Mouse (Mus musculus): ENCODE results near the gene Robo3.

Gene Robo3

DNA sequence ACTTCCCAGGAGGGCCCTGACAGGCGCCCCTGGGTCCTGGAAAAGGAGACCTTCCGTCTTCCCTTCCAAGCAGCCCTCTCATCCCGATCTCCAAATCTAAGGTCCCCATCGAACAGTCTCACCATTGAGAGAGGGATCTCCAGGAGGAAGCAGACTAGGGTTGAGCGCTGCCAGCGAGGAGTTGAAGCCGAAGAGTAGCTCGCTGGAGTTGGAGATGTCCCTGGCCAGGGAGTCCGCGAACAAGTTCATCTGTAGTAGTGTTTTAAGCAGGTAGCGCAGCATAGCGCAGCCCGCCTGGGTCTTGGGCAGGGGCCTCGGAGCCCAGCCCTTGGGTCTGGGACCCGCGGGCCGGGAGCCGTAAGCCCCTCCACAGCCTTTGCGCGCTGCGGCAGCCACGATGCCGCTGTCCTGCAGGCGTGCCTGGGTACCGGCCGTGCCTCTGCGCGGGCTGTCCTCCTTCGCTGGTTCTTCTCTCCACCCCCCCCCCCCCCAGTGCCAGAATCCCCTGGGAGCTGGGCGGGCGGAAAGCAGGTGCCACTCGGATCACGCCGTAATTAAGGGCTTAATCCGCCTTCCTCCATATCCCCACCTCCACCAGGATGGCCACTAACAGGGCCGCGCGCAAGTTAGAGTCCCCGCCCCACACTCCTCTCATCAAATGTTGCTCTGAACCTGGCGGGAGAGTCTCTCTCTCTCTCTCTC, at the start of gene Robo3:
TSS of gene Robo3 (minus strand) at position 527 of the 702 bp plus-strand sequence.
- TF ChIP-seq GATA4 (IDR thresholded peaks at IDR 0.05; ENCODE audit: insufficient replicate concordance, low read length) = no peak

DNA sequence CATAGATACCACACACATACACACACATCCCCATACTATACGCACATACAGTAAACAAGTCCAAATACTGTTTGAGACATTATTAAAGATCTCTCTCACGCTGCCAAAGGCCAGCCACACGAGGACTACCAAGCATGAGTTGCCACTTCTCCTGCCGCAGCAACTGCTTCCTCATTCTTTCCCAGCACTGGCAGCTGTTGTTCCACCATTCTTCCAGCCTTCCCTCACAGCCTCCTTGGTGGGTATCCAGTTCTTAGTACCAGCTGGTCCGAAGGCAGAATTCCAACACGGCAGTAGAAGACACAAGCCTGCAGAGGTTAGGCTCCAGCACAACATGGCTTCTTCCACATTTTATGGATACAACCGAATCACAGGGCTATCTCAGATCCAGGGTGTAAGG, 41.9 kb upstream of the Robo3 start:
- TF ChIP-seq GATA4 (IDR thresholded peaks at IDR 0.05; ENCODE audit: insufficient replicate concordance, low read length) = no peak

DNA sequence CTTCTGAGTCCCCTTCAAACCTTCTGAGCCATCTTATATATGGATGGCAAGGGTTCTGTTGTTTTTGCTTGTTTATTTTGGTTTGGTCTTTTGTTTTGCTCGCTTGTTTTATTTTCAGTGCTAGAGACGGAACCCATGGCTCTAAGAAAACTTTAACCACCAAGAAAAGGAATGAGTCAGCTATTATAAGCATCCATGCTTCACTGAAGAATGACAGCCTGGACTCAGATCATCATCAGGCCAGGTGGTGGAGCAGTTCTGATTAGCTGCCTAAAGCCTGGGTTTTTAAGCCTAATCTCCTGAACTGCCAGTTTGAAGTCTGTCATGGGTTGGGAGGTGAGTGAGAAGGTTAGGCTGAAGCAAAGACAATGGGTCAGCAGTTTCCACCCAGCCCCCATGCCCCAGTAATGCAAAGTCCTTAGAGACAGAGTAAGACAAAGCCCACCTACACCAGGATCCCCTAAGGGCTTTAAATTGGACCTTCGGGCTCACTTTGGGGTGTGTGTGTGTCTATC, 40.6 kb upstream of the Robo3 start:
- no peak for TF ChIP-seq GATA4 (IDR thresholded peaks at IDR 0.05; ENCODE audit: insufficient replicate concordance, low read length)

- no peak for TF ChIP-seq GATA4 (IDR thresholded peaks at IDR 0.05; ENCODE audit: insufficient replicate concordance, low read length)
Measured at GRCm38 (mm10) chr9:37462764-37463163, 29.7 kb upstream of the Robo3 start.

DNA sequence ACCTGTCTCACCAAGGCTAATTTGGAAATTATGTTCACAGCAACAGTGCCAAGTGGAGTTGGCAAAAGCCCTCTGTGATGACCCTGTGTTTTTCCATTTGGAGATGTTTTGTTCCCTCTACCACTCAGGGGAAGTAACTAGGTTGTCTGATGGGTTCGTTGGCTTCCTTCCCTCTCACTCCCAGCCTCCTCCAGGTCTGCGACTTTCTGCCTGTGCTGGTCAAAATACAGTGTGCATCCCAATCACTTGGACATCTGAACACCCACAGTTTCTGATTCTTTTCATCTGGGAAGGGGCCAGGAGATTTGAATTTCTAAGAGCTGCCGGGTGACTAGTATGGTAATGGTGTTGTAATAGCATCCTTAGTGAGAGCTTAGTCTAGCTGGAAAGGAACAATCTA, 28.5 kb upstream of the Robo3 start:
- no peak for TF ChIP-seq GATA4 (IDR thresholded peaks at IDR 0.05; ENCODE audit: insufficient replicate concordance, low read length)

- no peak for TF ChIP-seq GATA4 (IDR thresholded peaks at IDR 0.05; ENCODE audit: insufficient replicate concordance, low read length)
Measured at GRCm38 (mm10) chr9:37460961-37461340, 27.9 kb upstream of the Robo3 start.

DNA sequence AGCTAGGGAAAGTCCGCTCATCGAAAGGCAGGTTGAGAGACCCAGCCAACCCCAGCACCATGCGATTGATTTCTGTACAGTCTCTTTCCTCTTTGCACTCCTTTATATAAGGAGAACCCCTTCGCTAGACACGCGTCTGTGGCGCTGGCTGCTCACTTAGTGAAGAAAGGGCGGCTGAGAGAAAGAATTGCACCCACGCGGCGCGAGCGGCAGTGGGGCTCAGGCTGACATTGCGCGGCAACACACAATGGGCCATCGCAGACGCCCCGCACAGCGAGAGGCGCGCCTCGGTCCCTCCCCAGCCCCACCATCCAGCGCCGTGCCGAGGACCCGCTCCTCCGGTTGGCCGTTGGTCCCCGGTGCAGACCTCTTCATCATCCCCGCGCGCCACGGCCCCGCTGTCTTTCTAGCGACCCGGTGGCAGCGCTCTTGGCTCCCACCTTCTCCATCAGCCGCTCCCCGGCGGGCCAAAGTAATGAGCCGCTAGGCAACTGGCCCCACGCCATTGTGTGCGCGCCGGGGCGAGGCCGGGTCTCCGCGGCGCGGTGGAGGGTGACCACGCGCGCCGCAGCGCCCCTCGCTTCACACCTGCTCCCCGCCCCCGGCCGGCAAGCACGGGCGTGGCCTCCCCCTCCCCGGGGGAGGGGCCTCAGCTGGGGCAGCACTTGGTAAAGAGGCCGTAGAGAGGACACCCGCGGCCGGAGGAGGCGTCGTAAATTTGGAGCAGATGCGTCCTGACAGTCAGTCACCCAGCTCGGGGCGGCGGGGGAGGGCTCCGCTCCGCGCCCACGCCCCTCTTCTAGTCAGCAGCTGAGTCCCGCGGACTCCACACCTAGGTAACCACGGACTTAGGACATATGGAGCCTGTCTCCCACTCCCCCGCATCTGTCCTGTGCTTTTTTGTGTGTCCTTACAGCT, 27.3 kb upstream of the Robo3 start:
- no peak for TF ChIP-seq GATA4 (IDR thresholded peaks at IDR 0.05; ENCODE audit: insufficient replicate concordance, low read length)

- no peak for TF ChIP-seq GATA4 (IDR thresholded peaks at IDR 0.05; ENCODE audit: insufficient replicate concordance, low read length)
Measured at GRCm38 (mm10) chr9:37459665-37460042, 26.6 kb upstream of the Robo3 start.

GRCm38 (mm10) chr9:37457151-37457550, 24.1 kb upstream of the Robo3 start:
- TF ChIP-seq GATA4 (IDR thresholded peaks at IDR 0.05; ENCODE audit: insufficient replicate concordance, low read length) = no peak

- no peak for TF ChIP-seq GATA4 (IDR thresholded peaks at IDR 0.05; ENCODE audit: insufficient replicate concordance, low read length)
Measured at GRCm38 (mm10) chr9:37456481-37456910, 23.4 kb upstream of the Robo3 start.

- TF ChIP-seq GATA4 (IDR thresholded peaks at IDR 0.05; ENCODE audit: insufficient replicate concordance, low read length) = no peak
Measured at GRCm38 (mm10) chr9:37455868-37456267, 22.8 kb upstream of the Robo3 start.

DNA sequence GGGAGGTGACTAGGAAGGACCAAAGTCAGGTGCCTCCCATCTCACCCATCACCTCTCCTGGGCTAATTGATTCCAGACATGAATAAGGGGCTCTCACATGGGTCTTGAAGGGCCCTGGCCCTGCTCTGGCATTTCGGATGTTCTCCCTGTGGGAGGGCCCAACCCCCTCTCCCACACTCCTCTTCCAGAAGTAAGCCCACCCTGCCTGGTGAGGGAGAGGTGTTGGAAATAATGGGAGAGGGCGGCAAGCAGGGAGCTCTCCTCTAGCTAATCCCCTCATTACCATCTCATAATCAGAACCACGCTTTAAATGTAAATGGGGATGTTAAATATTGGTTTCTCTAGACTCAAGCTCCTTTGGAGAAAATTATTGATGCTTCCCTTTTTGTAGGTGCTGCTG, 21.9 kb upstream of the Robo3 start:
- TF ChIP-seq GATA4 (IDR thresholded peaks at IDR 0.05; ENCODE audit: insufficient replicate concordance, low read length) = no peak

DNA sequence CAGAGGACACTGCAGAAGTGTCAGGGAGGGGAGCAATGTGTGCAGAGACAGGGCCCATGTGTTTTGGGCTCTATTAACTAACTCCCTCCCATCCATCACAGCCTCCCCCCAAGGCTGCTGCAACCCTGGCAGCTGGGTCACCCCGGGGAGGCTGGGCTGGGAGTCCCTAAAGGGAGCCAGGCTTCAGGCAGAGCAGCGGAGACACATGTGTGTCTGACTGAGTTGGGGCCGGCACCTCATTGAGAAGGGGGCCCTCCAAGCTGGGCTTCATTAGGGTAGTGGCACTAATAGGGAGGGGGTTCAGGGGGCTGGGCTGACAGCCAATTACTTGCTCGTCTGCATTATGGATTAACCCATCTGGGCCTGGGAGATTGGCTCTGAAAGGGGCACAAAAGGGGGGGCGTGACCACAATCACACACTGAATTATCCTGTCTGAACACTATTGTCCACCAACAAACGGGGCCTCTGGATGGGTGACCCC, 21.0 kb upstream of the Robo3 start:
- TF ChIP-seq GATA4 (IDR thresholded peaks at IDR 0.05; ENCODE audit: insufficient replicate concordance, low read length) = no peak

DNA sequence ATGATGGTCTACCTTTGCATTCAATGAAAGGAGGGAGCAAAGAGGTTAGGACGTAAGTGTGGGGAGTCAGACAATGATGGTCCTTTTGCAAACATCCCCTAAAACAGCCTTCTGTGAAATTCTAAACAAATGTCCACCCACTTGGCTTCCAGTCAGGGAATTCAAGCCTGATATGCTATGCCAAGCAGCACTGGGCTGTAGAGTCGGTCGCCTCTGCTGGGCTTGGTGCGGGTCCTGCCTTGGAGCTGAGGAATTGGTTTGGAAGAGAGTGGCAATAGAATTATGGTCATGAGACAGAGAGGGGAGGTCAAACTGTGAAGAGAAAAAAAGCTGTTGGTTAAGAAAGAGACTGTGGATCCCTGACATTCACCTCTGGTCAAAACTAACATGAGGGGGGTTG, 20.3 kb upstream of the Robo3 start:
- TF ChIP-seq GATA4 (IDR thresholded peaks at IDR 0.05; ENCODE audit: insufficient replicate concordance, low read length) = no peak

GRCm38 (mm10) chr9:37452401-37452800, 19.4 kb upstream of the Robo3 start:
- TF ChIP-seq GATA4 (IDR thresholded peaks at IDR 0.05; ENCODE audit: insufficient replicate concordance, low read length) = no peak
